Mouse (Mus musculus): ENCODE measurements at regions not wholly inside any gene's neighbourhood (a gene's known extent, or its start where the extent isn't known, plus 50 kb on each side); places are given as distances from the start of the nearest gene placed in this dataset.

- Histone ChIP-seq H3K36me3 (ENCODE audit: control insufficient read depth, insufficient read depth, low read length) (no peaks in the 10 kb centered on the region), H3K27me3 (replicated peaks; ENCODE audit: control insufficient read depth, insufficient read depth, low read length) (no peaks in the 10 kb centered on the region), H3K9me3 (ENCODE audit: control insufficient read depth, low read length) (no peaks in the 10 kb centered on the region), H3K4me2 (ENCODE audit: low read length) (no peak overlapping the region), H3K27ac (ENCODE audit: low read depth, low read length) (no peak overlapping the region), H3K4me3 (ENCODE audit: low read length) (no peak overlapping the region), H3K9ac (ENCODE audit: low read depth, low read length) (no peak overlapping the region), H3K4me1 (ENCODE audit: control insufficient read depth, insufficient read depth, low read depth, low read length) (no peaks in the 10 kb centered on the region)
- ATAC-seq: no peak
- 64% methylated on average over 7 of the region's 7 CpGs for WGBS
Observed at GRCm38 (mm10) chr4:56372711-56373110, 367.2 kb upstream of the Gm26657 start.

- no peak overlapping the region for H3K9ac ChIP-seq (ENCODE audit: low read depth, low read length)
- H3K4me1 ChIP-seq (ENCODE audit: control insufficient read depth, insufficient read depth, low read depth, low read length): no peaks in the 10 kb centered on the region
- 82% methylated on average over 6 of the region's 6 CpGs for WGBS
Observed at GRCm38 (mm10) chr4:56364594-56364993, 375.3 kb upstream of the Gm26657 start.

DNA sequence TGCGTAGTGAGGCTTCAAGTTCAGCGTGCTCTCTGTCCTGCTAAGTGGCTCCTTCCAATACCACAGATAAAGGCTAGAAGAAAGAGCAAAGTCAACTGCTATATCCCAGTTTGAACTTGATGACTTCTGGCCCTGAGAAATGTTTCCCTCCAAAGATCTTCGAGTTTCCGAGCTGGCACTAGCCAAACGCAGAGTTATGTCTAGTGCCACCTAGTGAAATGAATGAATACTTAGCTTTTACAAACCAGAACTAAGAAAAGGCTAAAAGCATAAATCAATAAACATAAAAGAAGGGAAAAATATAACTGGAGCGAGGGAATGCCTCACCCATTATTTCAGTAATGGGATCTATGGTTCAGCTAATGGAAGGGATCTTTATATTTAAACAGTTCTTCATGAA lies 377.7 kb upstream of the Gm26657 start:
- H3K9me3 ChIP-seq (ENCODE audit: control insufficient read depth, low read length): no peaks in the 10 kb centered on the region
- WGBS: 55% methylated on average over 6 of the region's 6 CpGs
- no peaks in the 10 kb centered on the region for H3K36me3 ChIP-seq (ENCODE audit: control insufficient read depth, insufficient read depth, low read length)
- H3K9ac ChIP-seq (ENCODE audit: low read depth, low read length): no peak overlapping the region
- H3K4me3 ChIP-seq (ENCODE audit: low read length): no peak overlapping the region
- no peak overlapping the region for H3K27ac ChIP-seq (ENCODE audit: low read depth, low read length)
- no peak for ATAC-seq
- H3K4me1 ChIP-seq (ENCODE audit: control insufficient read depth, insufficient read depth, low read depth, low read length): no peaks in the 10 kb centered on the region
- H3K27me3 ChIP-seq (replicated peaks; ENCODE audit: control insufficient read depth, insufficient read depth, low read length): no peaks in the 10 kb centered on the region
- H3K4me2 ChIP-seq (ENCODE audit: low read length): no peak overlapping the region

More at GRCm38 (mm10) chr4:56364594-56364993, 375.3 kb upstream of the Gm26657 start:
- H3K9me3 ChIP-seq (ENCODE audit: control insufficient read depth, low read length): no peaks in the 10 kb centered on the region
- ATAC-seq: no peak
- H3K27ac ChIP-seq (ENCODE audit: low read depth, low read length): no peak overlapping the region
- H3K36me3 ChIP-seq (ENCODE audit: control insufficient read depth, insufficient read depth, low read length): no peaks in the 10 kb centered on the region
- no peak overlapping the region for H3K4me3 ChIP-seq (ENCODE audit: low read length)
- H3K27me3 ChIP-seq (replicated peaks; ENCODE audit: control insufficient read depth, insufficient read depth, low read length): no peaks in the 10 kb centered on the region
- no peak overlapping the region for H3K4me2 ChIP-seq (ENCODE audit: low read length)

DNA sequence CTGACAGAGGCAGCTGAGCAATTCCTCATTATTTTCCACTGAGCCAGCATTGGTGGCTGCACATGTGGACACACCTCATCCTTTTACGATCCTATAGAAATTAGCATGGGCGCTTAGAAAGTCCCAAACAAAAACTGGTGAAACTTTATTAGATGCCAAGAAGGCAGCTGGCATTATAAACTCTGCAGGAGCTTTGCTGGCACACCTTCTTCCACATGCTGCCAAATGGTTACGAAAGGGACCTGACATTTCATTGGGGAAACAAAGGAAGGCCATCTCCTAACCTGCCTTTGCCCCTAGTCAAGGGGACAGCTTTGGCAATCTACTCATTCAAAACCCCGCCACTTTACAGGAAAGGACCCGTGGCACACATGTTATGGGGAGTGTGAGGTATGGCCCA lies 390.7 kb upstream of the Gm26657 start:
- no peaks in the 10 kb centered on the region for H3K27me3 ChIP-seq (replicated peaks; ENCODE audit: control insufficient read depth, insufficient read depth, low read length)
- no peak for ATAC-seq
- H3K9me3 ChIP-seq (ENCODE audit: control insufficient read depth, low read length): no peaks in the 10 kb centered on the region
- WGBS: 64% methylated on average over 5 of the region's 5 CpGs
- no peak overlapping the region for H3K4me3 ChIP-seq (ENCODE audit: low read length)
- H3K27ac ChIP-seq (ENCODE audit: low read depth, low read length): no peak overlapping the region
- no peak overlapping the region for H3K4me2 ChIP-seq (ENCODE audit: low read length)
- no peaks in the 10 kb centered on the region for H3K4me1 ChIP-seq (ENCODE audit: control insufficient read depth, insufficient read depth, low read depth, low read length)
- H3K36me3 ChIP-seq (ENCODE audit: control insufficient read depth, insufficient read depth, low read length): no peaks in the 10 kb centered on the region
- H3K9ac ChIP-seq (ENCODE audit: low read depth, low read length): no peak overlapping the region

- Histone ChIP-seq H3K27me3 (replicated peaks; ENCODE audit: control insufficient read depth, insufficient read depth, low read length) (no peaks in the 10 kb centered on the region), H3K4me1 (ENCODE audit: control insufficient read depth, insufficient read depth, low read depth, low read length) (no peaks in the 10 kb centered on the region), H3K4me3 (ENCODE audit: low read length) (no peak overlapping the region), H3K27ac (ENCODE audit: low read depth, low read length) (no peak overlapping the region), H3K9me3 (ENCODE audit: control insufficient read depth, low read length) (no peaks in the 10 kb centered on the region), H3K36me3 (ENCODE audit: control insufficient read depth, insufficient read depth, low read length) (no peaks in the 10 kb centered on the region), H3K9ac (ENCODE audit: low read depth, low read length) (no peak overlapping the region), H3K4me2 (ENCODE audit: low read length) (no peak overlapping the region)
- 87% methylated on average over 5 of the region's 5 CpGs for WGBS
- ATAC-seq: no peak
Observed at GRCm38 (mm10) chr4:56325156-56325555, 414.7 kb upstream of the Gm26657 start.

DNA sequence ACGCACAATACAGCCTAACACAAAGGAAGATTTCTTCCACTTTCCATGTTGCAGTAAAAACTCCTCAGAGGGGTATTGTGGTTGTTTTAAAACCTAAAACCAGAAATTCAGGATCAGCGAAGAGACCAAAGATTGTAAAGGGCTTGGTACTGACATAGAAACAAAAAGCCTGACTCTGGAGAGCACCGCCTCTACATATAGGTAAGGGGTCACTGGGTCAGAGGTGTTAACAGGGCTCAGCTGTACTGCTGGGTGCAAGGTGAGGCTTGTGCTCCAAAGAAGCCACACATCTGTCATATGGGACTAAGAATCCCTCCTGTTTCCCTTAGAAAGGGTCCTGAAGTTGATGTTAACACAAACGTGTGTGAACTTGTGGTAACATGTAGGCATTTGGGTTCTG lies 420.7 kb upstream of the Gm26657 start:
- ATAC-seq: no peak
- Histone ChIP-seq H3K9me3 (ENCODE audit: control insufficient read depth, low read length) (no peaks in the 10 kb centered on the region), H3K4me3 (ENCODE audit: low read length) (no peak overlapping the region), H3K4me1 (ENCODE audit: control insufficient read depth, insufficient read depth, low read depth, low read length) (no peaks in the 10 kb centered on the region), H3K27me3 (replicated peaks; ENCODE audit: control insufficient read depth, insufficient read depth, low read length) (no peaks in the 10 kb centered on the region), H3K9ac (ENCODE audit: low read depth, low read length) (no peak overlapping the region), H3K36me3 (ENCODE audit: control insufficient read depth, insufficient read depth, low read length) (no peaks in the 10 kb centered on the region), H3K4me2 (ENCODE audit: low read length) (no peak overlapping the region), H3K27ac (ENCODE audit: low read depth, low read length) (no peak overlapping the region)
- 90% methylated on average over 4 of the region's 4 CpGs for WGBS

DNA sequence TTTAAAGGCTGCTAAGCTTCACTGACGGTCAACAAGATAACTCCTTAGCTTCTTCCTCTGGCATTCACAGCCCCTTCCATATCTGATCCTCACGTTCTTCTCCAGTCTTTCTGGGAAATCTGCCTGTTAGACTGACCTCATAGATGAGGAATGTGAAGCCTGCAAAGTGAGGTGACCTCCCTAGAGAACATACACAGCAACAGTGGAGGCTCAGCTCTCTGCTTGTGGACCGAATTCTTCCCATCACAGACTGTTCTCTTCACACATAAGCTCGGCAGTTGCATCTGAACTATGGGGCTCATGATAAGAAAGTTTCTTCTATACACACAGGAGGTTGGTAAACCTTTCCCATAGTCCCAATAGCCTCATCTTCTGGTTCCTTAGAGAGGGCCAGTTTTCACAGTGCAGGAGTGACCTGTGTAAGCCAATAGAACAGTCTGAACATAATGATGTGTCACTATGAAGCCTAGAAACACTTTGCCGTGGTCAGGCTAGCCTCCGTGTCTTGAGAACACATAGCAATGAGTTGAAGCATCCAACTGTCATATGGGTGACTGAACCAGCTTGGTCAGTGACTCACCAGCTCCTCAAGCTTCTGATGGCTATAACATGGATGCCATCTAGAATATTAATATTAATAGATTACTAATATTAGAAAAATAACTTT lies 434.1 kb upstream of the Gm26657 start:
- Histone ChIP-seq H3K4me1 (ENCODE audit: control insufficient read depth, insufficient read depth, low read depth, low read length) (no peaks in the 10 kb centered on the region), H3K9ac (ENCODE audit: low read depth, low read length) (no peak overlapping the region), H3K4me3 (ENCODE audit: low read length) (no peak overlapping the region), H3K4me2 (ENCODE audit: low read length) (no peak overlapping the region), H3K27ac (ENCODE audit: low read depth, low read length) (no peak overlapping the region), H3K27me3 (replicated peaks; ENCODE audit: control insufficient read depth, insufficient read depth, low read length) (no peaks in the 10 kb centered on the region), H3K9me3 (ENCODE audit: control insufficient read depth, low read length) (no peaks in the 10 kb centered on the region), H3K36me3 (ENCODE audit: control insufficient read depth, insufficient read depth, low read length) (no peaks in the 10 kb centered on the region)
- whole genome bisulfite sequencing: 85% methylated on average over 6 of the region's 6 CpGs
- no peak for ATAC-seq

DNA sequence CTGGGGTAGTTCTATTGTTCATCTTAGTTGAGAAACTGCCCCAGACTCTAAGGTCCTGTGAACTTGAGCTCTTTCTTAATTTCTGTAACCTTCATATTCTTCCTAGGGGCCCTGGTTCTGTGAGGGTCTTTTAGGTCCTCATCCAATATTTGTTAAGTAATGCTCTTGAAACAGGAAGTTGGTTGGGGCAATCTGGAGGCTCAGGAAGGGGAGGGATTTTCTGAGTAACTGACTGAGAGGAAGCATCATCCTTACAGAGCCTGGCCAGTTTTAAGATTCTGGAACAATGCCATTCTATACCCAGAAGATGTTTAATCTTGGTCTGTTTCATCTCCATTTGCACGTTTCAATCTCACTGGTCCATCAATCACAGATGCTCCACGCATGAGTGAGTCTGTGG lies 435.6 kb upstream of the Gm26657 start:
- no peak overlapping the region for H3K4me2 ChIP-seq (ENCODE audit: low read length)
- no peaks in the 10 kb centered on the region for H3K27me3 ChIP-seq (replicated peaks; ENCODE audit: control insufficient read depth, insufficient read depth, low read length)
- H3K4me3 ChIP-seq (ENCODE audit: low read length): no peak overlapping the region
- no peaks in the 10 kb centered on the region for H3K4me1 ChIP-seq (ENCODE audit: control insufficient read depth, insufficient read depth, low read depth, low read length)
- H3K36me3 ChIP-seq (ENCODE audit: control insufficient read depth, insufficient read depth, low read length): no peaks in the 10 kb centered on the region
- H3K27ac ChIP-seq (ENCODE audit: low read depth, low read length): no peak overlapping the region
- no peak overlapping the region for H3K9ac ChIP-seq (ENCODE audit: low read depth, low read length)
- WGBS: 37% methylated on average over 2 of the region's 2 CpGs
- H3K9me3 ChIP-seq (ENCODE audit: control insufficient read depth, low read length): no peaks in the 10 kb centered on the region
- no peak for ATAC-seq

DNA sequence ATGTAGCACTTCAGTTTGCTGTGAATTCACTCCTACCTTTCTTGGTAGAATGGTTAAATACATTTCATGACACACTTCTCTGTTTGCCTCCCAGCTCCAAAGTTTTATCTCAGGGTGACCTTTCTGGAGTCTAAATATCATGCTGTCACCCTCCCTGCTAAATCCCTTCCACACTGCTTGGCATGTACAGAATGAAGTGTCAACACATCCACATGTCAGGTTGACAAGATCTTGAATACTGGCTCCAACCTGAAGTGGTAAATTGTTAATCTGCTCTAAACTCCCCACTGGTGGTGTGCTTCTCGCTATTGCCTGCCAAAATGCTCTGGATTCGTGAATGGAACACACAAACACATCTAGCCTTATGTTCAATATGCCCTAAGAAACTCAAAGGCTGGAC lies 451.9 kb upstream of the Gm26657 start:
- no peak overlapping the region for H3K4me2 ChIP-seq (ENCODE audit: low read length)
- 80% methylated on average over 2 of the region's 2 CpGs for WGBS
- no peaks in the 10 kb centered on the region for H3K36me3 ChIP-seq (ENCODE audit: control insufficient read depth, insufficient read depth, low read length)
- no peak overlapping the region for H3K4me3 ChIP-seq (ENCODE audit: low read length)
- ATAC-seq: no peak
- H3K27me3 ChIP-seq (replicated peaks; ENCODE audit: control insufficient read depth, insufficient read depth, low read length): no peaks in the 10 kb centered on the region
- H3K27ac ChIP-seq (ENCODE audit: low read depth, low read length): no peak overlapping the region
- H3K9me3 ChIP-seq (ENCODE audit: control insufficient read depth, low read length): no peaks in the 10 kb centered on the region
- H3K4me1 ChIP-seq (ENCODE audit: control insufficient read depth, insufficient read depth, low read depth, low read length): no peaks in the 10 kb centered on the region
- no peak overlapping the region for H3K9ac ChIP-seq (ENCODE audit: low read depth, low read length)

DNA sequence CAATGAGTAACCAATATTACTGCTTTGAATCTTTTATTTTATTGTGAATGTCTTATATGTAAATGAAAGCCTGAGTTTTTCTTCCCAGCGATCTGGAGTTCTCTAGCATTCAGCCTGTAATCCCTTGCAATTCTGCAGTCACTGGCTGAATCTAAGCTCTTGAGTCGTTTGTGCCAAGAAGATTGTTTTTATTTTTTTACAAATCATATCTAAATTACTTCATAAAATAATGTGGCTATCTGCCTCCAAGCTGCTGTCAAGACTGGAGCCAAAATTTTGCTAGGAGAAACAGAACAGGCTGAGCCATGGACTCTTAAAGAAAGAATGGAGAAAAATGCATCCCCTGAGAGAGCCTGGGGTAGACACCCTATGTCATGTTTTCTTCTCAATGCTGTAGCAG lies 455.4 kb upstream of the Gm26657 start:
- no peak overlapping the region for H3K9ac ChIP-seq (ENCODE audit: low read depth, low read length)
- no peaks in the 10 kb centered on the region for H3K27me3 ChIP-seq (replicated peaks; ENCODE audit: control insufficient read depth, insufficient read depth, low read length)
- WGBS: 74% methylated on average over 2 of the region's 2 CpGs
- no peak overlapping the region for H3K27ac ChIP-seq (ENCODE audit: low read depth, low read length)
- no peaks in the 10 kb centered on the region for H3K4me1 ChIP-seq (ENCODE audit: control insufficient read depth, insufficient read depth, low read depth, low read length)
- no peaks in the 10 kb centered on the region for H3K36me3 ChIP-seq (ENCODE audit: control insufficient read depth, insufficient read depth, low read length)
- no peak for ATAC-seq
- H3K4me3 ChIP-seq (ENCODE audit: low read length): no peak overlapping the region
- H3K9me3 ChIP-seq (ENCODE audit: control insufficient read depth, low read length): no peaks in the 10 kb centered on the region
- no peak overlapping the region for H3K4me2 ChIP-seq (ENCODE audit: low read length)

Data from hindbrain, embryonic 16.5 days (tissue).